Mouse (Mus musculus) liver, embryonic 18 days (tissue): Measurements from ENCODE around the gene Bbs2. TPM values are rescaled to one million over a fixed set of nuclear protein-coding genes. Genes with fewer than 3 reads are reported as not detected.

ENCODE experiments used
- polyA plus RNA-seq: library from polyadenylated mRNA; depleted of rRNA; stranded (reverse); fragments of >200 nt; gene quantifications from 2 replicates; pipeline ENCODE4 v1.2.3, GENCODE M21; 2012; rRNA removed

Gene Bbs2
- 3.0 and 3.5 TPM in 2 replicates for polyA plus RNA-seq

DNA sequence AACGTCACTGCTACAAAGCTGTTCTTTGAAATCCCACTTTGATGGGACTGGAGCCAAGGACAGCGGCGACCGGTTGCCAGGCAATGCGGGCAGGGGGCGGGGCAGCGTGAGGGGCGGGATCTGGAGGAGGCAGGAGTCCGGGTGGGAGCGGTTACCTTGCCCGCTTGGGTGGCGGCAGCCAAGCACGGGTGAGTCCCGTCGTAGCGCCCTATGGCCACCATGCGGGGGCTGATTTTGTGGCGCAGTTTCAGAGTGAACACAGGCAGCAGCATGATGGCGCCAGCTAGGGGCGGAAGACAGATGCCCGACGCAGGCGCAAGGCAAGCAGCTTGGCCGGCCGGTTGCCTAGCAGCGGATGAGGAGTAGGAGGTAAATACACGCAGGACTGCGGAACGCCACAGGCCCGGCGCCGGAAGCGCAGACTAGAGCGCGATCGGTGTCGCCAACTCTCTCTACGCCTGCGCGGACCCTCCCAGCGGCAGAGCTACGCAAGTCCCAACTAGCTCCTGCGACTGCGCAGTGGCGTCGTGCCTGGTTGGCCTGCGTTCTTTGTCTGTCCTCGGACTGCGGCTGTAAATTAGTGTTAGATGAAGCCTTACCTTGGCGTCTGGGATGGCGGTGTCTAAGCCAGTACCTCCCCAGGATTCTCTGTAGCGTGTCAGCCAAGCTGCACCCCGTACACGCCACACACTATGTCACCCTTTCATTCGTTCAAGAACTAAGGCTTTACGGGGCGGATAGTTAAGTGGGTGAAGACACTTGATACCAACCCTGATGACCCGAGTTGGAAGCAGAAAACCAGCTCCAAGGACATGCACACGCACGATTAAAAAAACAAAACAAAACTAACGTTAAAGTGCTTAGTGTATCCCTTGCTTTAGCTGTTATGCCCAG lies at the start of gene Bbs2:
Gene Bbs2 (minus strand): TSS at position 848 of the 894 bp plus-strand sequence.

DNA sequence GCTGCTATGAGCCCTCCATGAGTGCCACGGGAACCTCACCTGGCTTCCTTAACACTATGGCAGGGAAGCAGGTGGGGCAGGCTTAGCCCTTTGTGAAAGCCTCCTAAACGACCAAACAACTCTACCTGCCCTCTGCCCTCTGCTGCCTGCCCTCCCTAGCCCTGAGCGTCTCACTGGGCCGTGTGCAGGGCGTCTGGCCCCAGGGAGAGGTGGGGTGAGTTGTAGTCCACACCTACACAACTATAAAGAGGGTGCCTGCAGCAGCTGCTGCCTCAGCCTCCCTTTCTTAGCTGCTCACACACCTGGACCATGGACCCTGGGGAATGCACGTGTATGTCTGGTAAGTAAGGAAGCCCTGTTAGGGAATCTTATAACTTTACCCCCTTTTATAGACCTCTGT lies 38.2 kb upstream of the Bbs2 start, which contains the start of gene Mt4:
Gene Mt4 (plus strand): TSS at position 265 of the 400 bp plus-strand sequence.

DNA sequence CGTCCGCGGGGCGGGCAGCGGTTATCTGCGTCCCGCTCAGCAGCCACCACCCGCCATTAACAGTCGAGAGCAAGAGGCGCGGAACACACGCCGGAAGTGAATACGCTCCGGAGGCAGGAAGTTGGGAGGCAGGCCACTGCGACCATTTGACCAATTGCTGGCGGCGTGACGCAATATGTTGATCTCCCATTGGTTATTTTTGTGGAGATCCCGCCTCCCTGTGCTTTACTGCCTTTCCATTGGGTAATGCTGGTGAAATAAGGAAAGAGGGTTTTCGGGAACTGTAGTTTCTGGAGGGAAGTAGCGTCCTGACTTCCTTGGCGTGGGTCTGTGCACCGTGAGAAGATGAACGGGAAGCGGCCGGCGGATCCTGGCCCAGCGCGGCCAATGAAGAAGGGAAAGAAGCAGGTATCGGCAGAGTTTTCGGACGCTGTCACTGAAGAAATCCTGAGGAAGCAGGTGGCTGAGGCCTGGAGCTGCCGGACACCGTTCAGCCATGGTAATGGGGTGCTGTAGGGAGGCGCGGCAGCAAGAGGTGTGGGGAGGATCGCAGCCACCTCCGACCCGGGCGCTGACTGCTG lies 61.7 kb downstream of the Bbs2 start, which contains the start of the genes Nudt21 and Ogfod1:
Gene Nudt21 (minus strand): TSS at position 88 of the 581 bp plus-strand sequence.
Gene Ogfod1 (plus strand): TSS at position 255 of the 581 bp plus-strand sequence.

Other genes starting within 250 kb of the Bbs2 start
- 47.1 and 50.3 TPM in 2 replicates for gene Amfr, start 86.1 kb downstream of the Bbs2 start, polyA plus RNA-seq
- gene Nudt21, start 61.9 kb downstream of the Bbs2 start, polyA plus RNA-seq: 38.1 and 40.6 TPM in 2 replicates
- gene Ogfod1, start 61.7 kb downstream of the Bbs2 start, polyA plus RNA-seq: 3.5 and 4.5 TPM in 2 replicates
- not detected in 2 replicates for gene Mt4, start 38.3 kb upstream of the Bbs2 start, polyA plus RNA-seq
- not detected in 2 replicates for gene Mt3, start 53.7 kb upstream of the Bbs2 start, polyA plus RNA-seq
- 484 and 1,170 TPM in 2 replicates for gene Mt2, start 73.7 kb upstream of the Bbs2 start, polyA plus RNA-seq
- 1,348 and 3,546 TPM in 2 replicates for gene Mt1, start 80.2 kb upstream of the Bbs2 start, polyA plus RNA-seq
- gene Nup93, start 115.6 kb upstream of the Bbs2 start, polyA plus RNA-seq: 13.2 and 14.5 TPM in 2 replicates
- gene Slc12a3, start 230.3 kb upstream of the Bbs2 start, polyA plus RNA-seq: 1.1 and 1.4 TPM in 2 replicates